Mouse (Mus musculus) brain, embryonic 14.5 days (tissue): Measurements from ENCODE around the gene Mpp4.

Experiments used
- CTCF ChIP-seq: fragments of 200-500 bp; IDR thresholded peaks from 2 replicates; pipeline ENCODE4 v1.5.1; 2012; ENCODE audit warnings: inconsistent platforms, mild to moderate bottlenecking, moderate library complexity, borderline replicate concordance; ENCODE audit not compliant: insufficient read depth, insufficient read length; ENCODE audit errors: extremely low read depth
- POLR2A ChIP-seq: fragments of 200-500 bp; IDR thresholded peaks from 2 replicates; pipeline ENCODE4 v1.6.1; 2012; ENCODE audit warnings: mild to moderate bottlenecking, inconsistent platforms, borderline replicate concordance; ENCODE audit not compliant: poor library complexity, insufficient read depth, insufficient read length, severe bottlenecking; ENCODE audit errors: extremely low read depth

DNA sequence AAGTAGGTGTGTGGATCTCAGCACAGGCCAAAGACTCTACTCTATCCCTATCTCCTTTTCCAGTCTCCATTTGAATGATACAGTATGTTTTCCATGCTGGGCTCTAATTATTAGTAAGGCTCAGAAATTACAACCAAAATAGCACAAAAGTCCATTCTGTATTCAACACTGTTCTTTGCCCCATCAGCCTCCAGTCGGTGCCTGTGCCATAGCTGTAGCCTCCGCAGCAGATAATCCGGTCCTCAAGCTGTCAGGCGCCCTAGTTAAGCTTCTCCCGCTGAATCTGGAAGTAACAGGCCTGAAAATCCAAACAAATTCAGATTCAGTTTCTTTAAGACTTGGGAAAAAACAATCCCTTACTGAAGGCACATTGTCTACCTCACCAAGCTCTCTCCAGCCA, 729 bp upstream of the Mpp4 start:
- TF ChIP-seq POLR2A: no peak
- TF ChIP-seq CTCF: no peak
